Mouse (Mus musculus): ENCODE measurements around the gene Hipk2.
A peak's percentile ranks its signal among the peaks of the same experiment; 100 is the strongest.

Gene Hipk2

GRCm38 (mm10) chr6:38753025-38753424 is 122.9 kb downstream of the Hipk2 start:
- no peak for DNase-seq (ENCODE audit: low spot score)

GRCm38 (mm10) chr6:38752495-38752894 is 123.5 kb downstream of the Hipk2 start:
- no peak for DNase-seq (ENCODE audit: low spot score)

DNA sequence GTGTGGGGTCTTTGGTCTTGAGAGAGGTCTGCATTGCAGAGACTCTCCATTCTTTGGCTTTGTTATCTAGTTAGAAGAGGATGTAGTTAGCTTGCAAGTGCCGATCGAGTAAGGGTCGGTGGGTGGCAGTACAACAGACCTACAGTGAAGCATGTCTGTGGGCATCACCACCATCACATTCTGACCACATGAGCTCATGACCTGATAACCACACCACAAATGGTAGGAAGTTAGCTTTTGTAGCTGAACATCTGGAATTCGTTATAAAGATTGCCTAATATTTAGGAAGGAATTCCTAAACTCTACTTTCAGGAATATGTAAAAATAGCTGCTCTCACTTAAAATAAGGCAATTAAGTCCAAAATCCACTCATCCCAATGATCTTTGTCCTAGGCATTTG is 127.9 kb downstream of the Hipk2 start:
- DNase-seq (ENCODE audit: low spot score): no peak

- DNase-seq (ENCODE audit: low spot score): no peak
These were observed 132.6 kb downstream of the Hipk2 start for GRCm38 (mm10) chr6:38743351-38743750.

- DNase-seq (ENCODE audit: low spot score): no peak
These were observed 133.5 kb downstream of the Hipk2 start for GRCm38 (mm10) chr6:38742441-38742840.

GRCm38 (mm10) chr6:38741024-38741423 is 134.9 kb downstream of the Hipk2 start:
- DNase-seq (ENCODE audit: low spot score): no peak

DNA sequence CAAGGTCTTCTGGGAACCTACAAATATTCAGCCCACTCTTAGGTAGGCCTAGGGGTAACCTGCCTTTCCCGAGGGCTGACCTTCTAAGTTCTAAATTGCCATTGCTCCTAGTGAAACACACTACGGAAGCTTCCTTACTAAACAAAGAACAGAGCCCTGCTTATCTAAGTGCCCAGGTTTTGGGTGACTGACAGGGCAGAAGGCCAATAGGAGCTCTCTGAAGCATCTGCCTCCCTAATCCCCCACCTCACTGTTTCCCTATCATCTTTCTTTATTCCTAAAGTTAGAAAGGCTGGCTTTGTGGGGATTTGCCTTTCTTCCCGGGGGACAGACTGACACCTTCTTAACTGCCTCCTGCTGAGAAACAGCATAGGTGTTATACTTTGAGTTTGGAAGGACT is 136.7 kb downstream of the Hipk2 start:
- no peak for DNase-seq (ENCODE audit: low spot score)

DNA sequence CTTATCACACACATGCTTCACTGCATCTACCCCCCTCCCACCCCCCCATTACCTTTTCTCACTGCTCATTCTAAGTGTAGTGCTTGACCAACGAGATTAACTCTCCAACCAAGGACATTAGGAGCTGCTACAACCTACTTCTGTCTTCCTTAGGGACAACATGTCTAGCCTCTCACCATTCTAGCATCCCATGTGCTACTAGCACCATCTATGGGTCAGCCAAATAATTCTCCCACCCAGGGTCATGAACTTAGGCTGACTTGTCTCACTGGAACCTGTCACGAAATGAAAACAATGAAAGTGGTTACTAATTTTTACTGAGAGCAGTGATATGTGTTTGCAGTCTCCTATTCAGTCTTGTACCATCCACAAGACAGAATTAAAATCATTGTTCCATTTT is 138.2 kb downstream of the Hipk2 start:
- no peak for DNase-seq (ENCODE audit: low spot score)

GRCm38 (mm10) chr6:38736240-38736639 is 139.7 kb downstream of the Hipk2 start:
- DNase-seq (ENCODE audit: low spot score): peak; percentile 48

- no peak for DNase-seq (ENCODE audit: low spot score)
These were observed 143.3 kb downstream of the Hipk2 start for GRCm38 (mm10) chr6:38732681-38733080.

- no peak for DNase-seq (ENCODE audit: low spot score)
These were observed 145.5 kb downstream of the Hipk2 start for GRCm38 (mm10) chr6:38730169-38731146.

DNA sequence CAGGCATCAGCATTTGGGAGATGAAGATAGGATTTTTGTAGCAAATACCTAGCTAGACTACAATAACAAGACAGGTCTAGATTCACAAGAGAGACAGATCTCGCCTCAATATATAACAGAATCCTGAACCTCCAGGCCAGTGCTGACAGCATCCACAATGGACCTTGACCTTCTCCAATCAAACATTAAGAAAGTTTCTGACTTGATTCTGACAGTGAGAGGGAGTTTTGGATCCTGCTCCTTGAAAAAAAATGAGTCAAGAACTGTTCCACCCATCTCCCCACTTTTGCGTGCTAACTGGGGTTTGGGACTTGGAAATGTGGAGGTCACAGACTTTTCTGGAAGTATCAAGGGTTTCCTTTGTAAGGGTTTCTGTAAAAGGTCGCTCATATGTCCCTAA is 150.4 kb downstream of the Hipk2 start:
- DNase-seq (ENCODE audit: low spot score): no peak

DNA sequence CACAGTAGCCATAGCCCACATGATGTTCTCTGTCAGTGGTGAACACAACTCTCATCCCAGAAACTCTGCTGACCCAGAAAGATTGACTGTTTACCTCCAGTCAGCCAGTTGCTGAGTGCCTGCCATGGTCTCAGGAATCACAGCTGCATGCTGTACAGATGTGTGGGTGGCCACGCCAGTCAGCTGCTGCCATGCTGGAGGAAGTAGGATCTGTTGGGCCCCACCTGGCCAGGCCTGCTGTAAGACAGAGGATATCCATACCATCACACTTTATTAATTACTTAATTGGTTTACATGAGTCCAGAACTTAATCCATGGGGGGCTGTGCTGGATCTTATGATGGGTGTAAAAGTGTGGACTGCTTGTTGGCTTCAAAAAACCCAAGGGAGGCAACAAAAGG is 154.6 kb downstream of the Hipk2 start:
- no peak for DNase-seq (ENCODE audit: low spot score)

DNA sequence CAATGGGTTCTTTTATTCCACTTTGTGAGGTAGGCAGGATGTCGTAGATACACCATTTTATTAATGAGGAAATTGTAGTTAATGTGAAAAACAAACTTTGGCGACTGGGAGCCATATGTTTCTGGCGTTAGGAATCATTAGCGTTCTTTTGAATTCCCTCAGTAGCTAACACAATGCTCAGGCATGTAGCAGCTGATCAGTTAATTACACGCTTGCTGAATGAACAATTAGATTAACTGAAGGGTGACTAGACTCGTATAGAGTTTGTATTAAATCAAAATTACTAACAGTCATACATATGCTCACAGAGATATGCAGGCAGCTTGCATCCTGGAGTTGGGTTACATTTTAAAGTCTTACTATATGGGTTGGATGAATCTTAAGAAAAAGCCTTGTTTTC is 156.7 kb downstream of the Hipk2 start:
- no peak for DNase-seq (ENCODE audit: low spot score)

- no peak for DNase-seq (ENCODE audit: low spot score)
These were observed 157.3 kb downstream of the Hipk2 start for GRCm38 (mm10) chr6:38718625-38719024.

GRCm38 (mm10) chr6:38715881-38716280 is 160.1 kb downstream of the Hipk2 start:
- DNase-seq (ENCODE audit: low spot score): no peak

GRCm38 (mm10) chr6:38713957-38714898 is 161.7 kb downstream of the Hipk2 start:
- no peak for DNase-seq (ENCODE audit: low spot score)

DNA sequence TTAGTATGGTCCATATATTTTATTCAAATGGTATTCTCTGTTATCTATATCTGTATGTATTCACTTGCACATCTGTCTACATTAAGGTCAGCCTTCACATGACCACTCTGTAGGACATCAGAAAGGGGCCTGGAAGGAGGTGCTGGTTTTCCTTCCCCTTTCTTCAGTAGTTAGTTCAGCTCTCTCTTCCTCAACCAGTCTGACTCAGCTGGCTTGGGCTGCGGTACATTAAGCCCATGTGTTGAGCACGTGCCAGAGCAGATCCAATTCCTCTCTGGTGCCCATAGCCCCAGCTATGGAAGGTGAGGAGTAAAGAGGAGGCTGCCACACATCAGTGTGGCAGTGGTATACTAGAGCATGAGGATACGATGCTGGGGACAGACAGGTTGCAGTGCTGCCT is 165.5 kb downstream of the Hipk2 start:
- no peak for DNase-seq (ENCODE audit: low spot score)

DNA sequence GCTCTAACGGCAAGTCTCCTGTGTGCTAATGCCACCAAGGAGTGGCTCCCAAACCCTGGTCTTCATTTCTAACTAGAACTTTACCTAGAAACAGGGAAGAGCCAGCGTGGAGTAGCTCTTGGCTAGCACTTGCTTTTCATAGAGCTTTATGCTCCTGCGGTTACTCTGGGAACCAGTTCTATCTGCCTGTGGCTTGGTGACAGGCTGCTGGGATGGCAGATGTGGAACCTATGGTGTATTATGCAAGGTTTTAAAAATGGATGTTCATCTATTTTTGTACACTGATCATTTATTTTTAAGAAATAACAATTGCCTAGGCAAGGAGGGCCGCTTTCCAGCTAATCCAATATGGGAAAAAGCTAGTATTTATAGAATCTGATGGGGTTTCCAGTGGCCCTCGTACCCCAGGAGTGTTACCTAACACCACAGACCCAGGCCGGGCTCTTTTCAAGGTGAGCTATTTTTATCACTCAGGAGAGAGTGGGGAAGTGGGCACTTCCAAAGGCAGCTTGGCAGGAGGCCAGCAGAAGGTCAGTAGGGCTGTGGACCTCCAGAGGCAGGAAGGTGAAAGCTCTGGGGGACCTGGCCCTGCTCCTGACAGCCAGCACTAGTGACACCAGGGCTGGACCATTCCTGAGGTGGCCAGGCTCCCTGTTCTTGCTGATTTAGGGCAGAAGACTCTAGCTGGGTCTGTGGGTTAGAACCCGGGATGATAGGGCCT is 171.5 kb downstream of the Hipk2 start:
- no peak for DNase-seq (ENCODE audit: low spot score)

GRCm38 (mm10) chr6:38703526-38703925 is 172.4 kb downstream of the Hipk2 start:
- DNase-seq (ENCODE audit: low spot score): no peak

DNA sequence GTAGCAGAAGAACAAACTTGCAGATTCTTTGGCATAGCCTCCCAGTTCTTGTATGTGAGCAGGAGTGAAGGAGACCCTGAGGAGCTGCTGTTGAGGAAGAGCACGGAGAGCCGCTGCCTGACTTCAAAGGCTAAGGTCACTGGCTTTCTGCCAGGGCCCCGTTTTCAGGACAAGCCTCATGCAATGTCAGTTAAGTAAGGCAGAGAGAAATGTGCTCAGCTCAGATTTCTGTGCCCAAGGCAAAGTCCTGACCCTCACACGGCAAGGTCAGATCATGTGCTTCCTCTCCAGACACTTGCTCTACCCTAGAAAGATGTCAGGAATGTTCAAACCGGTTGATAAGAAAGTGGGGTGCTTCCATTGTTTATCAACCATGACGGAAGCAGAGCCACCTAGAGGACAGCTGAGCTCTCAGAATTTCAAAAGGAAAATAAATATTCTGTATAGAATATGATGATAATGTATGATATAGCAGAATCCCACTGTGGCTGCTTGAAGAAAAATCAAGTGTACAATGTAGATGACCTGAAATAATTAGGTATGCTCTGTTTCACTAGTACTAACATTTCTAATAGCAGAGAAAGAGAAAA is 173.1 kb downstream of the Hipk2 start:
- DNase-seq (ENCODE audit: low spot score): peak; percentile 19

DNA sequence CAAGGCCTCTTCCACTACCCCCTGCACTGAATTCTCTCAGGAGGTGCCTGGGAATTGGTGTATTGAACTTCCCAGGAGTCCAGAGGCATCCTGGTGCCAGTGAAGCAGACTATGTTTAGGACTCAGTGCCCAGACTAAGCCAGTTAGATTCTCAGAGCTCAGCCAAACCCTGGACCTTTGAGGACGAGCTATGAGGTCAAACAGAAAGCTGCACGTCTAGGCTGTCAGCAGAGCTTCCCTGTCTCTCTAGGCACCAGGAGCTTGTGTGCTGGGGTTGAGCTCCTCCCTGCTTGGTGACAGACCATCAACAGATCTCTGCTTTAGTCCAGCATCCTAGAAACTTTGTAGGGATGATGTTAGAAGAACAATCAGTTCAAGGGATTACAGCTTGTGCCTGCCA is 174.5 kb downstream of the Hipk2 start:
- no peak for DNase-seq (ENCODE audit: low spot score)

Data from ovary, adult 18-20 months (tissue).